In genomic region chr17:86271277-86271676, GRCm38 (mm10) we compare ENCODE assay signal across 9 mouse cellular contexts.
A peak's percentile ranks its signal among the peaks of the same experiment; 100 is the strongest.
DNase-seq lines count a peak whose midpoint lies in the region; ATAC-seq and TF ChIP-seq lines count a peak whose summit lies in the region.
"Had no signal": no experiment of that assay in that cellular context is flagged by ENCODE, and none has a peak within 500 bp of the region (broad histone marks: within the 10 kb centered on the region; RNA-seq: fewer than 3 reads in every experiment).

No protein-coding gene starts in this region.

- ATAC-seq in CD4-positive, CD25-positive, alpha-beta regulatory T cell, adult 4 months, result no peak
- ATAC-seq in kidney, postnatal 0 days (replicated peaks; ENCODE audit: low FRiP score, low read depth), result peak; percentile 57; the same call in 1 of the 2 replicates
- ATAC-seq in hindbrain, postnatal 0 days, result peak; percentile 62

- TF ChIP-seq CTCF in kidney, postnatal 0 days (IDR thresholded peaks at IDR 0.05; ENCODE audit: low read depth), result no peak
- no peak for TF ChIP-seq CTCF in kidney, adult 2 months (conservative IDR thresholded peaks at IDR 0.05; ENCODE audit: insufficient read depth, insufficient read length, low read depth, low read length)
- no peak for TF ChIP-seq CTCF in hindbrain, postnatal 0 days (IDR thresholded peaks at IDR 0.05; ENCODE audit: low read depth)

- no peaks in the 10 kb centered on the region for H3K27me3 ChIP-seq in kidney, postnatal 0 days (ENCODE audit: insufficient read depth, low read length)
- H3K27me3 ChIP-seq in kidney, adult 2 months (replicated peaks; ENCODE audit: control insufficient read depth, insufficient read depth, low read length), result no peaks in the 10 kb centered on the region
- H3K27me3 ChIP-seq in hindbrain, postnatal 0 days (ENCODE audit: insufficient read depth, low read length), result no peaks in the 10 kb centered on the region

- H3K9ac ChIP-seq in kidney, postnatal 0 days (ENCODE audit: low read depth, low read length), result no peak overlapping the region
- no peak overlapping the region for H3K9ac ChIP-seq in hindbrain, postnatal 0 days (replicated peaks; ENCODE audit: low read length)

- no peaks in the 10 kb centered on the region for H3K4me1 ChIP-seq in kidney, postnatal 0 days (replicated peaks; ENCODE audit: insufficient read depth, low read length)
- peaks cover 2% of the 10 kb centered on the region; the same call in 1 of the 2 replicates for H3K4me1 ChIP-seq in kidney, adult 2 months (ENCODE audit: control insufficient read depth, insufficient read depth, low read length)
- H3K4me1 ChIP-seq in hindbrain, postnatal 0 days (ENCODE audit: insufficient read depth, low read length), result peaks cover 17% of the 10 kb centered on the region; the same call in 1 of the 2 replicates

- WGBS in kidney, postnatal 0 days, result 26% methylated on average over 4 of the region's 4 CpGs
- 50% methylated on average over 4 of the region's 4 CpGs for WGBS in kidney, adult 2 months
- 24% methylated on average over 4 of the region's 4 CpGs for WGBS in hindbrain, postnatal 0 days

- no peak overlapping the region for H3K4me2 ChIP-seq in kidney, postnatal 0 days (ENCODE audit: low read length)
- no peak overlapping the region for H3K4me2 ChIP-seq in hindbrain, postnatal 0 days (ENCODE audit: low read depth, low read length)

- H3K9me3 ChIP-seq in kidney, postnatal 0 days (replicated peaks; ENCODE audit: low read length), result no peaks in the 10 kb centered on the region
- no peaks in the 10 kb centered on the region for H3K9me3 ChIP-seq in hindbrain, postnatal 0 days (ENCODE audit: low read length)

- TF ChIP-seq POLR2A in kidney, adult 2 months (IDR thresholded peaks at IDR 0.05; ENCODE audit: low read depth, low read length), result no peak

- H3K36me3 ChIP-seq in kidney, postnatal 0 days (ENCODE audit: insufficient read depth, low read length), result no peaks in the 10 kb centered on the region
- H3K36me3 ChIP-seq in kidney, adult 2 months (ENCODE audit: control insufficient read depth, insufficient read depth, low read length), result no peaks in the 10 kb centered on the region
- no peaks in the 10 kb centered on the region for H3K36me3 ChIP-seq in hindbrain, postnatal 0 days (ENCODE audit: insufficient read depth, low read length)

- no peak overlapping the region for H3K27ac ChIP-seq in kidney, postnatal 0 days
- H3K27ac ChIP-seq in kidney, adult 2 months (ENCODE audit: insufficient read depth, low read depth, low read length), result no peak overlapping the region
- no peak overlapping the region for H3K27ac ChIP-seq in hindbrain, postnatal 0 days
- H3K27ac ChIP-seq: macrophage had no signal

- peak; percentile 16 for DNase-seq in CD4-positive, CD25-positive, alpha-beta regulatory T cell, adult 2 months (ENCODE audit: low read depth, low spot score)
- no peak for DNase-seq in kidney, postnatal 0 days (ENCODE audit: low spot score)
- no peak for DNase-seq in kidney, adult 2 months
- DNase-seq in embryo, embryonic 10 days (ENCODE audit: low spot score), result peak; percentile 78
- DNase-seq in hindbrain, postnatal 0 days (ENCODE audit: low spot score), result no peak
- DNase-seq in frontal cortex, postnatal 36 days (ENCODE audit: low spot score in 2 of 2), result no peak
- no peak for DNase-seq in B cell, adult 2 months

- H3K4me3 ChIP-seq in kidney, postnatal 0 days (replicated peaks; ENCODE audit: low read depth, low read length), result no peak overlapping the region
- H3K4me3 ChIP-seq in kidney, adult 2 months (ENCODE audit: insufficient read depth, low read depth, low read length), result no peak overlapping the region
- H3K4me3 ChIP-seq in hindbrain, postnatal 0 days (ENCODE audit: low read length), result no peak overlapping the region

Comparison
In these comparisons a context has a peak if more than half of its experiments do, and no peak if none do; other contexts are left out.
1. DNase-seq: peak in CD4-positive, CD25-positive, alpha-beta regulatory T cell, adult 2 months (single experiment) and embryo, embryonic 10 days (single experiment); none in kidney, postnatal 0 days (single experiment), kidney, adult 2 months (single experiment), hindbrain, postnatal 0 days (single experiment), frontal cortex, postnatal 36 days (0 of 2) and B cell, adult 2 months (0 of 2).